Mouse (Mus musculus) ES-Bruce4 (cell line): ENCODE measurements around the gene Smpd3. TPM values are rescaled to one million over a fixed set of nuclear protein-coding genes. Genes with fewer than 3 reads are reported as not detected.

Experiments used
- H3K27ac ChIP-seq: 2 replicates; pipeline ENCODE4 v1.5.1; 2012; ENCODE audit warnings: low read length, inconsistent platforms; ENCODE audit not compliant: insufficient read depth
- H3K27me3 ChIP-seq: 2 replicates; pipeline ENCODE4 v1.6.1; 2012; ENCODE audit warnings: mild to moderate bottlenecking, low read length, inconsistent platforms; ENCODE audit not compliant: control insufficient read depth, poor library complexity, insufficient read depth, severe bottlenecking
- H3K36me3 ChIP-seq: 2 replicates; pipeline ENCODE4 v1.6.1; 2012; ENCODE audit warnings: inconsistent platforms, mild to moderate bottlenecking, low read length, moderate library complexity; ENCODE audit not compliant: control insufficient read depth, poor library complexity, insufficient read depth, severe bottlenecking
- H3K4me1 ChIP-seq: one replicate; pipeline ENCODE4 v1.8.1; 2011; ENCODE audit warnings: low read length; ENCODE audit not compliant: control insufficient read depth, insufficient read depth
- H3K4me3 ChIP-seq: 2 replicates; pipeline ENCODE4 v1.5.1; 2011; ENCODE audit warnings: low read depth, mild to moderate bottlenecking, low read length
- H3K9ac ChIP-seq: 2 replicates; pipeline ENCODE4 v1.6.1; 2012; ENCODE audit warnings: low read depth, mild to moderate bottlenecking, inconsistent platforms; ENCODE audit not compliant: poor library complexity, severe bottlenecking
- H3K9me3 ChIP-seq: replicated peaks from 2 replicates; pipeline ENCODE4 v1.6.1; 2012; ENCODE audit warnings: mild to moderate bottlenecking, low read length, inconsistent platforms; ENCODE audit not compliant: control insufficient read depth, poor library complexity, insufficient read depth, severe bottlenecking
- CTCF ChIP-seq: IDR thresholded peaks from one replicate; pipeline ENCODE4 v1.8.1; 2011; ENCODE audit warnings: low read depth, low read length
- EP300 ChIP-seq: IDR thresholded peaks from 2 replicates; pipeline ENCODE4 v1.6.1; 2011; ENCODE audit warnings: low read depth, low read length; ENCODE audit not compliant: insufficient read depth
- POLR2A ChIP-seq: IDR thresholded peaks from one replicate; pipeline ENCODE4 v1.8.1; 2011; ENCODE audit warnings: low read length; ENCODE audit not compliant: insufficient read depth
- polyA plus RNA-seq: library from polyadenylated mRNA; stranded (reverse); fragments of >200 nt; gene quantifications from 2 replicates; pipeline ENCODE4 v1.2.4, GENCODE M21; 2011; ENCODE audit warnings: low read depth; ENCODE audit not compliant: missing spikeins, insufficient read depth, insufficient read length

The Smpd3 gene
- polyA plus RNA-seq, 1 experiment: 0.12 TPM

DNA sequence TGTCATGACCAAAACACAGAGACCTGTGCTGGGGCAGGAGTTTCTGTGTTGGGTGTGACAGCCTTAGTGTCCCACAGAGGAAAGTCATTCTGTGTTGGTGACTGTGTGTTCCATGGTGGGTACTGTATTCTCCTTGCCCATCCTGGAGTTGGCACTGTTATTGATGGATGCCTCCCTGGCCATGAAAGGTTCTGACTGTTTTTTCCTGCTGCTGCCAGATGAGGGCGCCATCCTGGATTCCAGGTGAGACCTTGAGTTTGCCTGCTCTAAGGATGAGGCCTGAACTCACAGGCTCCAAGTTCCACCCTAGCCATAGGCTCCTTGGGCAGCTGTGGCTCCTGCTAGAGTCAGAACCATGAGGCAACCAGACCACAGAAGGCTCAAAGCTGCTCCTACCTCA is 79.6 kb downstream of the Smpd3 start:
- H3K36me3 ChIP-seq: no peaks in the 10 kb centered on the region; the same call in 1 of the 2 replicates
- no peak overlapping the region for H3K9ac ChIP-seq
- no peaks in the 10 kb centered on the region for H3K27me3 ChIP-seq
- no peaks in the 10 kb centered on the region for H3K9me3 ChIP-seq
- no peak overlapping the region for H3K4me3 ChIP-seq
- TF ChIP-seq CTCF (peak; percentile 89), POLR2A (no peak), EP300 (no peak)
- no peaks in the 10 kb centered on the region for H3K4me1 ChIP-seq
- H3K27ac ChIP-seq: no peak overlapping the region

GRCm38 (mm10) chr8:106250186-106250585 is 87.6 kb downstream of the Smpd3 start:
- TF ChIP-seq CTCF: no peak
- H3K27me3 ChIP-seq: no peaks in the 10 kb centered on the region
- peaks cover 54% of the 10 kb centered on the region for H3K36me3 ChIP-seq
- no peak overlapping the region for H3K27ac ChIP-seq
- H3K9me3 ChIP-seq: no peaks in the 10 kb centered on the region
- H3K4me1 ChIP-seq: no peaks in the 10 kb centered on the region
- H3K4me3 ChIP-seq: no peak overlapping the region
- no peak overlapping the region for H3K9ac ChIP-seq

- no peak overlapping the region for H3K4me3 ChIP-seq
- H3K9ac ChIP-seq: no peak overlapping the region
- no peaks in the 10 kb centered on the region for H3K4me1 ChIP-seq
- H3K36me3 ChIP-seq: peaks cover 82% of the 10 kb centered on the region
- no peaks in the 10 kb centered on the region for H3K27me3 ChIP-seq
- H3K9me3 ChIP-seq: no peaks in the 10 kb centered on the region
- no peak overlapping the region for H3K27ac ChIP-seq
- no peak for TF ChIP-seq CTCF
- no peak for TF ChIP-seq EP300
- no peak for TF ChIP-seq POLR2A
These were observed 100.7 kb downstream of the Smpd3 start for GRCm38 (mm10) chr8:106237106-106237505.

DNA sequence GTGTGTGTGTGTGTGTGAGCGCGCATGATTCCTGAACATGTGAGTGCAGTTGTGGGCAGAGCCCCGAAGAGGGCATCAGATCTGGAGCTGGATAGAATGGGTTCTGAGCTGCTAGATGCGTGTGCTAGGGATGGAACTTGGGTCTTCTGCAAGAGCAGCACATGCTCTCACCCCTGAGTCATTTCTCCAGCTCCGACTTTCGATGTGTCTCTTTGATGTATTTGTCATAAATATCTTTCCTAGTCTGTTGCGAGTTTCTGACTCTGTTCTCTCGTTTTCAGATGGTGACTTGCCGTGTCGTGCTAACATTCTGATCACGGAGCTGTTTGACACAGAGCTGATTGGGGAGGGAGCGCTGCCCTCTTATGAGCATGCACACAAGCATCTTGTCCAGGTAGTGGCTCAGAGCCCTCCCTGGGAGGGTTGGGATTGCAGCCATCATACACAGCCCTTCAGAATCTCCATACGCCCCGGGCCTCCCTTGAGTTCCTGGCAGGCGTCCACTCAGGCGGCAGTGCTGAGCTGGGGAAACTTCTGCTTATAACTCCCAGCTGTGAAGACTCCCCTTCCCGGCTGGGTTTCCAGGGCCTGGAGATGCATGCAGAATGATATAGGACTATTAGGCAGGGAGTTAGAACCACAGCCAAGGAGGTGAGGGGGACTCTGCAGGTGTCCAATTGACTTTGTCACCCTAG is 103.1 kb downstream of the Smpd3 start:
- no peak overlapping the region for H3K27ac ChIP-seq
- TF ChIP-seq EP300: no peak
- no peak for TF ChIP-seq POLR2A
- TF ChIP-seq CTCF: no peak
- no peak overlapping the region for H3K4me3 ChIP-seq
- H3K9me3 ChIP-seq: no peaks in the 10 kb centered on the region
- H3K27me3 ChIP-seq: no peaks in the 10 kb centered on the region
- H3K36me3 ChIP-seq: peaks cover 84% of the 10 kb centered on the region
- H3K9ac ChIP-seq: no peak overlapping the region
- H3K4me1 ChIP-seq: no peaks in the 10 kb centered on the region

DNA sequence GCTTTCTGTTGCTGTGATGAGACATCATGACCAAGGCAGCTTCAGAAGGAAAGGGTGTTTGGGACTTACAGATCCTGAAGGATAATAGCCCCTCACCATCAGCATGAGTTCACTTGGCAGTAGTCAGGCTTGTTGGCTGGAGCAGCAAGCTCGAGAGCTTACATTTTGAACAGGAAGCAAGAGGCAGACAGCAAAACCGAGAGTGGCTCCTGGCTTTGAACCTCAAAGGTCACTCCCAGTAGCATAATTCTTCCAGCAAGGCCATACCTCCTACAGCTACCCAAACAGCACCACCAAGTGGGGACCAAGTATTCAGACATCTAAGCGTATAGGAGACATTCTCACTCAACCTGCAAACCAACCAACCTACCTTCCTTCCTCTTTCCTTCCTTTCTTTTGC is 105.0 kb downstream of the Smpd3 start:
- no peak overlapping the region for H3K4me3 ChIP-seq
- no peaks in the 10 kb centered on the region for H3K27me3 ChIP-seq
- H3K9me3 ChIP-seq: no peaks in the 10 kb centered on the region
- H3K9ac ChIP-seq: no peak overlapping the region
- no peaks in the 10 kb centered on the region for H3K4me1 ChIP-seq
- no peak overlapping the region for H3K27ac ChIP-seq
- TF ChIP-seq CTCF (no peak), EP300 (no peak), POLR2A (no peak)
- peaks cover 86% of the 10 kb centered on the region for H3K36me3 ChIP-seq

DNA sequence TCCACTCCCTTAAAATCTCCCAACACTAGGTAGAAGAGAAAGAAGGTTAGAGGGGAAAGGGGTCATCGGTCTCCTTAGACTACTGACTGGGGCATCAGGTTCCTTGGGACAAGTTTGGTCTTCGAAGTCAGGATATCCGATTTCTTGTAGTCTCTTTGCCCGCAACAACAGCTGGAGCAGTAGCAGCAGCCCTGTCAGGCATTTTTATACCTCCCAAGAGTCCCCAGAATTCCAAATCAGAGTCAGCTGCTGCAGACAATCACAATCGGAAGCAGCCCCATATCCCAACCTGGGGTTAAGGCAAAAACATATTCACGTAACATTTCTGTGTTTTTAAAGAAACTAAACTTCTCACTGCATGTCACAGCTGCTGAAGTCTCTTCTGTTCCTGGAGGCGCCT is 106.3 kb downstream of the Smpd3 start:
- no peaks in the 10 kb centered on the region for H3K27me3 ChIP-seq
- H3K4me1 ChIP-seq: no peaks in the 10 kb centered on the region
- H3K9me3 ChIP-seq: no peaks in the 10 kb centered on the region
- TF ChIP-seq POLR2A (no peak), CTCF (no peak), EP300 (no peak)
- H3K36me3 ChIP-seq: peaks cover 85% of the 10 kb centered on the region
- H3K27ac ChIP-seq: no peak overlapping the region
- no peak overlapping the region for H3K4me3 ChIP-seq
- H3K9ac ChIP-seq: no peak overlapping the region
